Mouse (Mus musculus) neural tube, embryonic 14.5 days (tissue): Measurements from ENCODE around the gene Zfand6. TPM values are rescaled to one million over a fixed set of nuclear protein-coding genes. Genes with fewer than 3 reads are reported as not detected.

Experiments
- ATAC-seq: fragments of 200-750 bp; cut with Nextera tagmentation; 2 replicates; pipeline ENCODE4 v1.8.0; 2017; ENCODE audit warnings: low read depth, mild to moderate bottlenecking, moderate TSS enrichment, moderate library complexity
- H3K27ac ChIP-seq: fragments of 300-500 bp; sonication (generic); 2 replicates; pipeline ENCODE4 v1.5.1; 2014; ENCODE audit warnings: low read depth, mild to moderate bottlenecking, control low read depth, low read length, moderate library complexity, mixed read lengths
- H3K27me3 ChIP-seq: fragments of 300-500 bp; sonication (generic); 2 replicates; pipeline ENCODE4 v1.6.1; 2014; ENCODE audit warnings: low read length; ENCODE audit not compliant: control insufficient read depth, insufficient read depth
- H3K36me3 ChIP-seq: fragments of 300-500 bp; sonication (generic); 2 replicates; pipeline ENCODE4 v1.6.1; 2014; ENCODE audit warnings: low read length, mixed read lengths; ENCODE audit not compliant: control insufficient read depth, insufficient read depth
- H3K4me1 ChIP-seq: fragments of 300-500 bp; sonication (generic); 2 replicates; pipeline ENCODE4 v1.6.1; 2014; ENCODE audit warnings: low read length; ENCODE audit not compliant: control insufficient read depth, insufficient read depth
- H3K4me2 ChIP-seq: fragments of 300-500 bp; sonication (generic); 2 replicates; pipeline ENCODE4 v1.6.1; 2014; ENCODE audit warnings: mild to moderate bottlenecking, low read depth, low read length, control low read depth
- H3K4me3 ChIP-seq: fragments of 300-500 bp; sonication (generic); 2 replicates; pipeline ENCODE4 v1.5.1; 2014; ENCODE audit warnings: low read depth, low read length, control low read depth, mixed read lengths
- H3K9ac ChIP-seq: fragments of 300-500 bp; sonication (generic); replicated peaks from 2 replicates; pipeline ENCODE4 v1.6.1; 2014; ENCODE audit warnings: low read depth, mild to moderate bottlenecking, control low read depth, low read length, mixed read lengths
- H3K9me3 ChIP-seq: fragments of 300-500 bp; sonication (generic); 2 replicates; pipeline ENCODE4 v1.6.1; 2016; ENCODE audit warnings: low read length; ENCODE audit not compliant: control insufficient read depth
- WGBS: fragments of 180-500 bp; shearing (Covaris S2); extraction: QIAGEN DNeasy Blood & Tissue Kit; methylation state at CpG from one replicate; pipeline ENCODE4 v1.1.7; 2014; 5-methylcytosine and 5-hydroxymethylcytosine counted together
- polyA plus RNA-seq: library from polyadenylated mRNA; unstranded; fragments of >200 nt; fragmentation: Nextera tagmentation; extraction: Ambion mirVana; gene quantifications from 2 replicates; pipeline ENCODE4 v1.2.1, GENCODE M21; 2014

Gene Zfand6
- polyA plus RNA-seq, 1 experiment from 2014 or later: 239 TPM

- H3K27ac ChIP-seq: no peak overlapping the region
- H3K4me1 ChIP-seq: no peaks in the 10 kb centered on the region
- H3K9ac ChIP-seq: no peak overlapping the region
- H3K4me3 ChIP-seq: no peak overlapping the region
- no peaks in the 10 kb centered on the region for H3K36me3 ChIP-seq
- 83% methylated on average over 2 of the region's 2 CpGs for WGBS
- H3K9me3 ChIP-seq: no peaks in the 10 kb centered on the region
- H3K27me3 ChIP-seq: no peaks in the 10 kb centered on the region
- no peak overlapping the region for H3K4me2 ChIP-seq
- ATAC-seq: no peak
Observed at GRCm38 (mm10) chr7:84590622-84591021, 99.1 kb downstream of the Zfand6 start.

- H3K4me3 ChIP-seq: no peak overlapping the region
- ATAC-seq: no peak
- no peak overlapping the region for H3K9ac ChIP-seq
- no peaks in the 10 kb centered on the region for H3K9me3 ChIP-seq
- H3K27me3 ChIP-seq: no peaks in the 10 kb centered on the region
- H3K36me3 ChIP-seq: no peaks in the 10 kb centered on the region
- H3K4me1 ChIP-seq: no peaks in the 10 kb centered on the region
- H3K27ac ChIP-seq: no peak overlapping the region
- WGBS: 90% methylated on average over 5 of the region's 5 CpGs
- H3K4me2 ChIP-seq: no peak overlapping the region
Observed at GRCm38 (mm10) chr7:84587101-84587783, 102.5 kb downstream of the Zfand6 start.

- Histone ChIP-seq H3K27me3 (no peaks in the 10 kb centered on the region), H3K4me2 (no peak overlapping the region), H3K9ac (no peak overlapping the region), H3K4me3 (no peak overlapping the region), H3K9me3 (no peaks in the 10 kb centered on the region), H3K4me1 (no peaks in the 10 kb centered on the region), H3K27ac (no peak overlapping the region), H3K36me3 (no peaks in the 10 kb centered on the region)
- 46% methylated on average over 3 of the region's 3 CpGs for WGBS
- no peak for ATAC-seq
Observed at GRCm38 (mm10) chr7:84586360-84587100, 103.2 kb downstream of the Zfand6 start.

GRCm38 (mm10) chr7:84585086-84585485, 104.7 kb downstream of the Zfand6 start:
- ATAC-seq: no peak
- WGBS: 92% methylated on average over 4 of the region's 4 CpGs
- Histone ChIP-seq H3K4me2 (no peak overlapping the region), H3K27me3 (no peaks in the 10 kb centered on the region), H3K4me1 (no peaks in the 10 kb centered on the region), H3K36me3 (no peaks in the 10 kb centered on the region), H3K9me3 (no peaks in the 10 kb centered on the region), H3K9ac (no peak overlapping the region), H3K27ac (no peak overlapping the region), H3K4me3 (no peak overlapping the region)

- no peak for ATAC-seq
- 90% methylated on average over 1 of the region's 1 CpGs for WGBS
- H3K4me1 ChIP-seq: no peaks in the 10 kb centered on the region
Observed at GRCm38 (mm10) chr7:84579769-84580168, 110.0 kb downstream of the Zfand6 start.

GRCm38 (mm10) chr7:84578841-84579240, 110.9 kb downstream of the Zfand6 start:
- H3K9me3 ChIP-seq: no peaks in the 10 kb centered on the region
- 54% methylated on average over 1 of the region's 1 CpGs for WGBS
- H3K4me2 ChIP-seq: no peak overlapping the region
- H3K36me3 ChIP-seq: no peaks in the 10 kb centered on the region
- H3K9ac ChIP-seq: no peak overlapping the region
- H3K4me3 ChIP-seq: no peak overlapping the region
- no peak overlapping the region for H3K27ac ChIP-seq
- ATAC-seq: no peak
- no peaks in the 10 kb centered on the region for H3K4me1 ChIP-seq
- no peaks in the 10 kb centered on the region for H3K27me3 ChIP-seq

More at GRCm38 (mm10) chr7:84579769-84580168, 110.0 kb downstream of the Zfand6 start:
- Histone ChIP-seq H3K27ac (no peak overlapping the region), H3K9ac (no peak overlapping the region), H3K36me3 (no peaks in the 10 kb centered on the region), H3K27me3 (no peaks in the 10 kb centered on the region), H3K4me3 (no peak overlapping the region), H3K9me3 (no peaks in the 10 kb centered on the region), H3K4me2 (no peak overlapping the region)

GRCm38 (mm10) chr7:84577034-84577433, 112.7 kb downstream of the Zfand6 start:
- no peak overlapping the region for H3K4me3 ChIP-seq
- no peaks in the 10 kb centered on the region for H3K9me3 ChIP-seq
- H3K27ac ChIP-seq: no peak overlapping the region
- WGBS: 75% methylated on average over 2 of the region's 2 CpGs
- H3K4me1 ChIP-seq: no peaks in the 10 kb centered on the region
- H3K4me2 ChIP-seq: no peak overlapping the region
- no peak for ATAC-seq
- H3K27me3 ChIP-seq: no peaks in the 10 kb centered on the region
- no peaks in the 10 kb centered on the region for H3K36me3 ChIP-seq
- no peak overlapping the region for H3K9ac ChIP-seq

- no peak for ATAC-seq
- Histone ChIP-seq H3K9ac (no peak overlapping the region), H3K9me3 (no peaks in the 10 kb centered on the region), H3K4me2 (no peak overlapping the region), H3K27ac (no peak overlapping the region), H3K36me3 (no peaks in the 10 kb centered on the region), H3K4me3 (no peak overlapping the region), H3K27me3 (no peaks in the 10 kb centered on the region), H3K4me1 (no peaks in the 10 kb centered on the region)
- 77% methylated on average over 6 of the region's 6 CpGs for WGBS
Observed at GRCm38 (mm10) chr7:84566200-84566599, 123.6 kb downstream of the Zfand6 start.

- Histone ChIP-seq H3K9ac (no peak overlapping the region), H3K27me3 (no peaks in the 10 kb centered on the region), H3K4me1 (no peaks in the 10 kb centered on the region), H3K9me3 (no peaks in the 10 kb centered on the region), H3K4me2 (no peak overlapping the region), H3K4me3 (no peak overlapping the region), H3K36me3 (no peaks in the 10 kb centered on the region), H3K27ac (no peak overlapping the region)
- WGBS: 87% methylated on average over 3 of the region's 3 CpGs
- no peak for ATAC-seq
Observed at GRCm38 (mm10) chr7:84564236-84564635, 125.5 kb downstream of the Zfand6 start.
